Mouse (Mus musculus): ENCODE measurements at regions not wholly inside any gene's neighbourhood (a gene's known extent, or its start where the extent isn't known, plus 50 kb on each side); places are given as distances from the start of the nearest gene placed in this dataset.
A peak's percentile ranks its signal among the peaks of the same experiment; 100 is the strongest.

- TF ChIP-seq CTCF (IDR thresholded peaks at IDR 0.05; ENCODE audit: control insufficient read depth, insufficient read depth, low read length) (peak; percentile 9; the same call in 1 of the 2 replicates), POLR2A (IDR thresholded peaks at IDR 0.05; ENCODE audit: borderline replicate concordance, control insufficient read depth, low read depth, low read length) (no peak)
These were observed 104.0 kb downstream of the Mtx3 start for GRCm38 (mm10) chr13:92948560-92948959.

All from bone marrow, adult 2 months (tissue).